Comparison of ENCODE assay signal across 9 mouse cellular contexts in genomic region chr5:105779331-105779730, GRCm38 (mm10).
DNase-seq lines count a peak whose midpoint lies in the region.
"Had no signal": no experiment of that assay in that cellular context is flagged by ENCODE, and none has a peak within 500 bp of the region (broad histone marks: within the 10 kb centered on the region; RNA-seq: fewer than 3 reads in every experiment).

No protein-coding gene starts in this region.

- DNase-seq in adrenal gland, adult 2 months, result peak; percentile 74
- DNase-seq in adrenal gland, postnatal 10 days, result no peak
- DNase-seq in left cerebral cortex, adult 18-20 months (ENCODE audit: low spot score in 2 of 2), result peak; percentile 21 to 30
- DNase-seq in left cerebral cortex, adult 8-10 months (ENCODE audit: low spot score in 2 of 2), result no peak
- peak; percentile 92 for DNase-seq in NIH3T3 (ENCODE audit: low read depth)
- peak; percentile 42 for DNase-seq in gonadal fat pad, adult 2 months (ENCODE audit: low read depth)
- DNase-seq in retina, postnatal 1 day, result no peak
- no peak for DNase-seq in cerebellum, adult 9-11 months
- DNase-seq: B cell, adult 2 months had no signal

Comparison
In these comparisons a context has a peak if more than half of its experiments do, and no peak if none do; other contexts are left out.
1. DNase-seq: peak in adrenal gland, adult 2 months (single experiment), left cerebral cortex, adult 18-20 months (2 of 2), NIH3T3 (single experiment) and gonadal fat pad, adult 2 months (single experiment); none in adrenal gland, postnatal 10 days (single experiment), left cerebral cortex, adult 8-10 months (0 of 2), retina, postnatal 1 day (single experiment) and cerebellum, adult 9-11 months (single experiment).